Mouse (Mus musculus) bone marrow macrophage, adult 2 months (primary cell): Measurements from ENCODE around the gene Fkbp1a.

ENCODE experiments used
- CTCF ChIP-seq: IDR thresholded peaks from 2 replicates; pipeline ENCODE4 v1.5.1; 2012; ENCODE audit warnings: low read depth, mild to moderate bottlenecking, low read length, moderate library complexity
- POLR2A ChIP-seq: IDR thresholded peaks from 2 replicates; pipeline ENCODE4 v1.6.1; 2012; ENCODE audit warnings: mild to moderate bottlenecking, low read depth, low read length, borderline replicate concordance

- TF ChIP-seq CTCF (no peak), POLR2A (no peak)
Measured at GRCm38 (mm10) chr2:151564986-151565385, 22.7 kb downstream of the Fkbp1a start.
